Mouse (Mus musculus) kidney, adult 8-10 months (tissue): ENCODE measurements around the gene Col5a1.
A peak's percentile ranks its signal among the peaks of the same experiment; 100 is the strongest.

Source experiments
- DNase-seq, 2 experiments: peaks; one replicate each; pipeline ENCODE4 v3.0.0; 2022

Gene Col5a1

GRCm38 (mm10) chr2:27976512-27976911, 90.3 kb downstream of the Col5a1 start:
- DNase-seq = no peak

- no peak for DNase-seq
These were observed 94.8 kb downstream of the Col5a1 start for GRCm38 (mm10) chr2:27981066-27981465.

GRCm38 (mm10) chr2:27981621-27982535, 95.7 kb downstream of the Col5a1 start:
- no peak for DNase-seq

GRCm38 (mm10) chr2:27983093-27983492, 96.9 kb downstream of the Col5a1 start:
- no peak for DNase-seq

GRCm38 (mm10) chr2:27983884-27984283, 97.7 kb downstream of the Col5a1 start:
- peak; percentile 13 to 39 for DNase-seq

- no peak for DNase-seq
These were observed 100.5 kb downstream of the Col5a1 start for GRCm38 (mm10) chr2:27986751-27987150.

- DNase-seq = no peak
These were observed 104.4 kb downstream of the Col5a1 start for GRCm38 (mm10) chr2:27990430-27991211.

GRCm38 (mm10) chr2:27993416-27993815, 107.2 kb downstream of the Col5a1 start:
- DNase-seq = peak in 1 of 2 experiments; percentile 26

GRCm38 (mm10) chr2:27999996-28000583, 113.9 kb downstream of the Col5a1 start:
- no peak for DNase-seq

GRCm38 (mm10) chr2:28000660-28001059, 114.4 kb downstream of the Col5a1 start:
- DNase-seq = no peak

GRCm38 (mm10) chr2:28001206-28001605, 115.0 kb downstream of the Col5a1 start:
- no peak for DNase-seq

GRCm38 (mm10) chr2:28005187-28005586, 119.0 kb downstream of the Col5a1 start:
- DNase-seq = no peak

- peak in 1 of 2 experiments; percentile 18 for DNase-seq
These were observed 122.0 kb downstream of the Col5a1 start for GRCm38 (mm10) chr2:28008261-28008660.

GRCm38 (mm10) chr2:28012367-28012766, 126.1 kb downstream of the Col5a1 start:
- no peak for DNase-seq

- no peak for DNase-seq
These were observed 128.6 kb downstream of the Col5a1 start for GRCm38 (mm10) chr2:28014778-28015177.

- DNase-seq = no peak
These were observed 138.2 kb downstream of the Col5a1 start for GRCm38 (mm10) chr2:28024416-28024815.

- no peak for DNase-seq
These were observed 139.6 kb downstream of the Col5a1 start for GRCm38 (mm10) chr2:28025776-28026175.

GRCm38 (mm10) chr2:28031860-28032259, 145.6 kb downstream of the Col5a1 start:
- DNase-seq = no peak

- DNase-seq = no peak
These were observed 146.2 kb downstream of the Col5a1 start for GRCm38 (mm10) chr2:28032469-28032868.

- DNase-seq = no peak
These were observed 147.9 kb downstream of the Col5a1 start for GRCm38 (mm10) chr2:28034011-28034710.

GRCm38 (mm10) chr2:28036788-28037187, 150.6 kb downstream of the Col5a1 start:
- no peak for DNase-seq

GRCm38 (mm10) chr2:28037505-28038390, 151.5 kb downstream of the Col5a1 start:
- DNase-seq = peak; percentile 26 to 44
